Mouse (Mus musculus): ENCODE measurements at regions not wholly inside any gene's neighbourhood (a gene's known extent, or its start where the extent isn't known, plus 50 kb on each side); places are given as distances from the start of the nearest gene placed in this dataset.
A peak's percentile ranks its signal among the peaks of the same experiment; 100 is the strongest.
"Not testable (repeated sequence)": the region's sequence is repeated elsewhere in the genome, so short reads cannot be mapped to it uniquely, and the experiment has no call there.

GRCm38 (mm10) chr4:64432097-64432496, 385.3 kb upstream of the Tnc start:
- DNase-seq = no peak

- no peak for DNase-seq
These were observed 391.2 kb upstream of the Tnc start for GRCm38 (mm10) chr4:64437744-64438594.

GRCm38 (mm10) chr4:64451442-64451841, 404.6 kb upstream of the Tnc start:
- DNase-seq = no peak

DNA sequence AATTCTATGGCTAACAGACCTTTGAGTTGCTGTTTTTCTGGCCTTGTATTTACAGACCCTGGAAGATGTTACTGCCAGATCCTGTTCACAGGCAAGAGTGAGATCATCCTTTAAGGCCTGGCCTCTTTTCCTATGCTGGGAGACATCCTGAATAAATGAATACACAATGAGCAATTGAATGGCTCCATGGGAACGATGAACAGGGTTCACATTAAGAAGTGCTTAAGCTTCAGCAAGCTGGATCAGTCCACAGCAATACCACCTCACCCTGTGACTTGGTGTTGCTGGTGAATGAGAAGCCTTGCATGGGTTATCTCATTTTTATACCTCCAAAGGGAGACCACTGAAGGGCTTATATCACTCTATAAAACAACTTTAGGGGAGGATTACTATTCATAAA, 405.1 kb upstream of the Tnc start:
- DNase-seq = no peak

GRCm38 (mm10) chr4:64492260-64492962, 445.6 kb upstream of the Tnc start:
- no peak for DNase-seq

- DNase-seq = not testable (repeated sequence)
These were observed 450.9 kb upstream of the Tnc start for GRCm38 (mm10) chr4:64497759-64498158.

GRCm38 (mm10) chr4:64500635-64501395, 454.0 kb upstream of the Tnc start:
- no peak for DNase-seq

DNA sequence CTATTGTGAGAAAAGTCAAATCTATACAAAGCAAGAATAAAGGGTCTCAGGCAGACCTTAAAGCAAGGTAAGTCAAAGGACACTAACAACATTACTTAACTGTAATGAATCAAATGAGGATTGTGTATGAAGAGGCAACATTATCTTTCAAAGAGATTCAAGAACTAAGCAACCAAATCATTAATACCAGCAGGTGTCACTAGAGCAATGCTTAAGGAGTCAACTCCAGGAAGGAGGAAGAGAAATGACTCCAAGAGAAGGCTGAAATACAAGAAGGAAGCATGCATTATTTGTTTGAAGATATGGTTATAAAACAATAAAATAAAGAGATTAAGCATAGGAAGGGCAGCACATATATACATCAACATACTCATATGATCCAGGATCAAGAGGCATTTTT, 475.1 kb upstream of the Tnc start:
- DNase-seq = no peak

- no peak for DNase-seq
These were observed 481.0 kb upstream of the Tnc start for GRCm38 (mm10) chr4:64527724-64528332.

- peak; percentile 21 to 56 for DNase-seq
These were observed 483.8 kb upstream of the Tnc start for GRCm38 (mm10) chr4:64530585-64530984.

DNA sequence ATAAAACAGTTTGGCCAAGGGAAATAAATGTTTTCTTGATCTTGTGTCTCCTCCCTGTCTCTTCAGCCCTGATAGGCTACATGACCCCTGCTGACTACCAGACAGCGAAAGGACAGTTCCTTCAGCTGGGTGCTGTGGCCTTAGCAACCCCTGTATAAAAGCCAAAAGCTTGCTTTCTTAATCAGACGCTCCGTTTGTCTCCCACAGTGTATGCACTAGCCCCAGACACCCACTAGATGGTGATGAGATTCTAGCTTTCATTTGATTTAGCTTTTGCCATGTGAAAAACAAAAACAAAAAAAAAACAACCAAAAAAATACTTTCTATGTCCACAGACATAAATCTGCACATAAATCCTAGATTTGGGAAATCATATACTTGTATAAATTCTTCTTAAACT, 486.2 kb upstream of the Tnc start:
- DNase-seq = peak; percentile 39 to 59

- no peak for DNase-seq
These were observed 488.9 kb upstream of the Tnc start for GRCm38 (mm10) chr4:64535554-64536253.

DNA sequence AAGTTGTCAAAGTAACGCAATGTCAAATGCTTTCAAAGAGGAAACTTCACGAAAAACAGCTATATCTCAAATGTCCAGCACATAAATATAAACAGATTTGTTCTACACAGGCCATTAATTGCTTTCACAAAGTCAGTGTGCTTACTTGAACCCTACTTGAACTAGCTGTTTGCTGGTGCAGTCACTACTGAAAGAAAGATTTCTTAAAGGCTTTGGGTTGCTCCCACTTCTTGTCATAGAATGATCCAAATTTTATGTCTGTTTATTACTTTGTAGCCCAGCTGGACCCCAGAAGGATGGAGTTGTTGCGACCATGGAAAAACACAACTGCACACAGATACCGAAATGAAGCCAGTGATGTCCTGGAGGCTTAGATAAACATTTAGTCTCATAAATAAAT, 491.2 kb upstream of the Tnc start:
- DNase-seq = no peak

GRCm38 (mm10) chr4:64544576-64545185, 497.9 kb upstream of the Tnc start:
- no peak for DNase-seq

DNA sequence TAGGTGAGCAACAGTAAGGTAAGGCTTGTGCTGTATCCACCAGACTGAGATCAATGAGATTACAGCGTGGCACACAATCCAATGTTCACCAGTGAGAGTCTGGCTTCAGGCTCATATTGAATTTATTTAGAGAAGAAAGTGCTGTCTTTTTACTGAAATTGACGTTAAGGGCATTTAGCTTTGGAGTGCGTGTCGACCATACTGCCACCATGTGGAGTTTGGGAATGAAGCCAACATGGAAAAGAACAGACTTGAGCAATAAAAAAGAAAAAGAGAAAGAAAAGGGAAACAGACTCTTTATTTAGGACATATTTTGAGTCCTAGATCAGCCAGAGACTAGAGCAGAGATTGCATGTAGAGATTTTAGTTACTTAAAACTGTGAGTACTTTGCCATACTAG, 499.6 kb upstream of the Tnc start:
- DNase-seq = no peak

DNA sequence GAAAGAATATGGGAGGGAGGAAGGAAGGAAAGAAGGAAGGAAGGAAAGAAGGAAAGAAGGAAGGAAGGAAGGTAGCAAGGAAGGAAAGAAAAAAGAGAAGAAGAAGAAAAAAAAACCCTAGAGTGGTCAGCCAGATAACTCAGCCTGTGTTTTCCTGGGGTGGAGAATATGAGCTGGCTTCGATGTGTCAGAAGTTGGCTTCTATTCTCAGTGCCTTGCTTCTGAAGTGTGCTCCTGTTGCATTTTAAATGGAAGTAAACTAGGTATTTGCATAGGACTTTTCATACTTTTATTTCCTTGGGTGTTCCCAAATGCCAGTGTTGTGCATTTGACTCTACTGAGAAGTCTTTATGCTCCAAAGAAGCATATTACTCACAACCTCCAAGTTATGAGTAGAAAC, 515.7 kb upstream of the Tnc start:
- DNase-seq = no peak

GRCm38 (mm10) chr4:64563996-64564395, 517.2 kb upstream of the Tnc start:
- DNase-seq = no peak

DNA sequence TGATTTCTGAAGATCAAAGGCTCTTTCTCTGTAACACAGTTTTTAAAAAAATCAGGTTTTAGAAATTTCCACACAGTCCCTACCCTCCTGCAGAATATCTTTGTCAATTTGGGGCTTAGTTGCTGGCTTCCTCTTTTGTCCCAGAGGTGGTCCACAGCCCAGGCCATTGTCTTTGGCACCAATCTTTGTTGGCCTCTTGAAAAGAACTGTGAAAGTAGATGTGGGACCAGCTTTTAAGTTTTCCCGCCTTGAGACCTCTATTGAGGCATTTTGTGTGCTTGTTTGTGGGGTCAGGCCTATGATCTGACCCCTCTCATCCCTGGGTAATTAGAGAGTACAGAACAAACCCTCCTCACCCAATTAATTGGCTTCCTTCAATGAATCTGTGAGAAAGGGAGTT, 523.9 kb upstream of the Tnc start:
- DNase-seq = no peak

DNA sequence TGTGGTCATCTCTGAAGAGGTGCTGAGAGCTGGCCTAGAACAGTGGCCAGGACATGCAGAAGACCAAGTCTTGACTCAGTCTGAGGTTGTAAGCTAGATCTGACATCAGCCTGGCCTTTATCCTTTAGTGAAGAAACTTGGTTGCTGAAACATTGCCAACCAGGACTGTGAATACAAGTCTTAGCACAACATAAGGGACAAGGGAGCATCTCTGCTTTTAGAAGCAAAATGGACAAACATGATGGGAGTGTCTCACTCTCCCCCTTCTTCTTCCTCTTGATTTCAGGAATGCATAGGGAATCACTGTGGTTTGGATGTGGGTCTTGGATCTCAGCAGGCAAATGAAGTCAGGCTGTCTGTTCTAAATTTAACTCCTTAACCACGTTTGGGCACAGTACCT, 529.1 kb upstream of the Tnc start:
- DNase-seq = no peak

DNA sequence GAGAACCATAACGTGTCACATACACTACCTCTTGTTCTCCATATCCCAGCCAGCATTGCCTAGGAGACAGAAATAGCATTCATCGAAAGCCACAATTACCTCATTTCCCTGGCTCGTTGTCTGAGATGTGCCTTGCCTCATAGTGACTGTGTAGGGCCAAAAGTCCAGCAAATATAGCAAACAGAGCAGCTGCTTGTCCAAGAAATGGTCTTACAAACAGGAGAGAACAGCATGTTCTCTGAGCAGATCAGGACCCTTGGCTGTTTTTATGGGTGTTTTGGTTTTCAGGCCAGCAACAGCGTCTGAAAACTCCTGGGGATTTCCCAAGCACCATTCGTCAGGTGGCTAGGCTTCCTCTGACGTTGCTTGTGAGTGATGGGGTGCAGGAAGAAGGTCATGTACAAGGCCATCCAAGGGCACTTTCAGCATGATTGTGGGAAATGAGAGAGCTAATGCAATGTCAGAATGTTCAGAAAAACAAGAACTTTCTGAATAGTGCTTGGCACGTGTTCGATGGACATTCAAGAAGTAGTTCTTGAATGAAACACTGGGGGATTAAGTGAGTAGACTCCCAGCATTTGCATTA, 528.9 kb upstream of the Pappa start:
- DNase-seq = peak in 1 of 2 experiments; percentile 17

GRCm38 (mm10) chr4:64598465-64598864, 525.5 kb upstream of the Pappa start:
- DNase-seq = no peak

DNA sequence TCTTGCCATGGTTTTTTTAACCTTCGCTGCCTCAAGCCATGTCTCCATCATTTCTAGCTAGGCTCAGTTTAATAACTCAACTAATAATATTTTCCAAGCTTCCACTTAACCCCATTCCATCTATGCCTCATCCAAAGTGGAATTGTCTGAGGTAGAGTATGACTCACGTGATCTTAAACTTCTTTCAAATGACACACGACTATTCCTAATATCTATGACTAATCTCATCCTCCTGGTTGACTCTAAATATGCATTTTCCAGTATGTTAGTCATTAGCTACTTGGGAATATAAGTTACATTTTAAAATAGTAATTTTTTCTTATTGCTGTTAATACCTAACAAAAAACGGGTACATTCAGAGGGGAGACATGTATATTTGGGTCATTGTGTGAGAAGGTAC, 524.8 kb upstream of the Pappa start:
- DNase-seq = no peak
